Comparison of ENCODE assay signal across 23 mouse cellular contexts in genomic region chr10:94625036-94625435, GRCm38 (mm10).
A peak's percentile ranks its signal among the peaks of the same experiment; 100 is the strongest.
DNase-seq lines count a peak whose midpoint lies in the region; ATAC-seq lines count a peak whose summit lies in the region.
"Had no signal": no experiment of that assay in that cellular context is flagged by ENCODE, and none has a peak within 500 bp of the region (broad histone marks: within the 10 kb centered on the region; RNA-seq: fewer than 3 reads in every experiment).

No protein-coding gene starts in this region.

- H3K4me3 ChIP-seq in intestine, embryonic 14.5 days (ENCODE audit: low read depth, low read length) = no peak overlapping the region
- no peak overlapping the region for H3K4me3 ChIP-seq in intestine, embryonic 15.5 days (replicated peaks)
- no peak overlapping the region for H3K4me3 ChIP-seq in midbrain, embryonic 10.5 days
- H3K4me3 ChIP-seq in midbrain, embryonic 15.5 days = no peak overlapping the region
- H3K4me3 ChIP-seq: embryonic facial prominence, embryonic 13.5 days; embryonic facial prominence, embryonic 15.5 days; erythroblast, embryonic 14.5 days; forebrain, embryonic 10.5 days; forebrain, embryonic 12.5 days had no signal

- peak; percentile 31 for DNase-seq in intestine, embryonic 14.5 days (ENCODE audit: low spot score)
- peak; percentile 11 for DNase-seq in midbrain, embryonic 10.5 days (ENCODE audit: low spot score)
- DNase-seq in testis, postnatal 10 days (ENCODE audit: low spot score) = peak; percentile 27
- no peak for DNase-seq in testis, postnatal 14 days (ENCODE audit: low spot score)
- no peak for DNase-seq in yolk sac, embryonic 10.5 days (ENCODE audit: low spot score)
- DNase-seq: adrenal gland, adult 2 months; adrenal gland, postnatal 10 days; adrenal gland, postnatal 25 days; cerebellum, adult 11 months; cerebellum, adult 18-20 months; cerebellum, adult 8-10 months; cerebellum, adult 9-11 months; cerebellum, postnatal 14 days; cerebellum, postnatal 36 days; embryo, embryonic 11 days had no signal

- H3K4me2 ChIP-seq in intestine, embryonic 14.5 days (ENCODE audit: low read length) = no peak overlapping the region
- H3K4me2 ChIP-seq in intestine, embryonic 15.5 days (replicated peaks) = no peak overlapping the region
- H3K4me2 ChIP-seq in midbrain, embryonic 15.5 days = no peak overlapping the region
- H3K4me2 ChIP-seq: embryonic facial prominence, embryonic 13.5 days; embryonic facial prominence, embryonic 15.5 days; forebrain, embryonic 12.5 days had no signal

- ATAC-seq in intestine, embryonic 14.5 days (replicated peaks; ENCODE audit: low FRiP score, low TSS enrichment, low read depth) = no peak
- ATAC-seq in intestine, embryonic 15.5 days = no peak
- ATAC-seq in midbrain, embryonic 15.5 days (replicated peaks) = no peak
- ATAC-seq: forebrain, embryonic 14.5 days had no signal

- WGBS in intestine, embryonic 14.5 days = 93% methylated on average over 9 of the region's 9 CpGs
- 87% methylated on average over 9 of the region's 9 CpGs for WGBS in intestine, embryonic 15.5 days
- WGBS in midbrain, embryonic 10.5 days = 86% methylated on average over 9 of the region's 9 CpGs
- WGBS in midbrain, embryonic 15.5 days = 92% methylated on average over 9 of the region's 9 CpGs

- H3K9me3 ChIP-seq in intestine, embryonic 14.5 days (ENCODE audit: control insufficient read depth, low read length) = no peaks in the 10 kb centered on the region
- H3K9me3 ChIP-seq in intestine, embryonic 15.5 days = no peaks in the 10 kb centered on the region
- H3K9me3 ChIP-seq in midbrain, embryonic 10.5 days (replicated peaks) = no peaks in the 10 kb centered on the region
- no peaks in the 10 kb centered on the region for H3K9me3 ChIP-seq in midbrain, embryonic 15.5 days
- H3K9me3 ChIP-seq: embryonic facial prominence, embryonic 13.5 days; embryonic facial prominence, embryonic 15.5 days; forebrain, embryonic 10.5 days; forebrain, embryonic 12.5 days had no signal

- H3K27me3 ChIP-seq in intestine, embryonic 14.5 days (replicated peaks; ENCODE audit: control insufficient read depth, insufficient read depth, low read length) = 0 out of 2 replicates have a peak, but pooled peaks cover 4% of the 10 kb centered on the region
- 0 out of 2 replicates have a peak, but pooled peaks cover 8% of the 10 kb centered on the region for H3K27me3 ChIP-seq in intestine, embryonic 15.5 days (replicated peaks)
- H3K27me3 ChIP-seq in midbrain, embryonic 10.5 days (ENCODE audit: low read depth, poor library complexity, severe bottlenecking) = peaks cover 31% of the 10 kb centered on the region
- H3K27me3 ChIP-seq in midbrain, embryonic 15.5 days (replicated peaks) = no peaks in the 10 kb centered on the region

- H3K36me3 ChIP-seq in intestine, embryonic 14.5 days (ENCODE audit: control insufficient read depth, insufficient read depth, low read length) = no peaks in the 10 kb centered on the region
- H3K36me3 ChIP-seq in intestine, embryonic 15.5 days = no peaks in the 10 kb centered on the region
- no peaks in the 10 kb centered on the region for H3K36me3 ChIP-seq in midbrain, embryonic 10.5 days
- H3K36me3 ChIP-seq in midbrain, embryonic 15.5 days (replicated peaks) = no peaks in the 10 kb centered on the region
- H3K36me3 ChIP-seq: embryonic facial prominence, embryonic 13.5 days; embryonic facial prominence, embryonic 15.5 days; forebrain, embryonic 10.5 days; forebrain, embryonic 12.5 days had no signal

- no peak overlapping the region for H3K9ac ChIP-seq in intestine, embryonic 14.5 days (ENCODE audit: low read length)
- H3K9ac ChIP-seq in intestine, embryonic 15.5 days = no peak overlapping the region
- no peak overlapping the region for H3K9ac ChIP-seq in midbrain, embryonic 15.5 days
- H3K9ac ChIP-seq: embryonic facial prominence, embryonic 13.5 days; embryonic facial prominence, embryonic 15.5 days; forebrain, embryonic 12.5 days had no signal

- H3K4me1 ChIP-seq in intestine, embryonic 14.5 days (replicated peaks; ENCODE audit: control insufficient read depth, insufficient read depth, low read length) = no peaks in the 10 kb centered on the region; the same call in 1 of the 2 replicates
- H3K4me1 ChIP-seq in intestine, embryonic 15.5 days (replicated peaks) = no peaks in the 10 kb centered on the region; the same call in 1 of the 2 replicates
- H3K4me1 ChIP-seq in midbrain, embryonic 10.5 days = peaks cover 44% of the 10 kb centered on the region
- H3K4me1 ChIP-seq in midbrain, embryonic 15.5 days = peaks cover 38% of the 10 kb centered on the region

- H3K27ac ChIP-seq in intestine, embryonic 14.5 days (ENCODE audit: low read depth) = no peak overlapping the region
- H3K27ac ChIP-seq in intestine, embryonic 15.5 days = no peak overlapping the region
- H3K27ac ChIP-seq in midbrain, embryonic 10.5 days (replicated peaks) = no peak overlapping the region
- H3K27ac ChIP-seq in midbrain, embryonic 15.5 days = no peak overlapping the region
- H3K27ac ChIP-seq: embryonic facial prominence, embryonic 13.5 days; embryonic facial prominence, embryonic 15.5 days; forebrain, embryonic 10.5 days; forebrain, embryonic 12.5 days had no signal

Comparison
In these comparisons a context has a peak if more than half of its experiments do, and no peak if none do; other contexts are left out.
1. DNase-seq: peak in intestine, embryonic 14.5 days (single experiment), midbrain, embryonic 10.5 days (single experiment) and testis, postnatal 10 days (single experiment); none in testis, postnatal 14 days (single experiment) and yolk sac, embryonic 10.5 days (single experiment).